Mouse (Mus musculus): ENCODE measurements around the gene Acap1. TPM values are rescaled to one million over a fixed set of nuclear protein-coding genes. Genes with fewer than 3 reads are reported as not detected.
"Not testable (repeated sequence)": the region's sequence is repeated elsewhere in the genome, so short reads cannot be mapped to it uniquely, and the experiment has no call there.

Acap1 gene
- polyA plus RNA-seq, 1 experiment from 2014 or later, result 0.13 TPM

GRCm38 (mm10) chr11:69917379-69917948, 22.1 kb upstream of the Acap1 start:
- Histone ChIP-seq H3K4me2 (ENCODE audit: low read length) (no peak overlapping the region), H3K27me3 (replicated peaks; ENCODE audit: control insufficient read depth, insufficient read depth, low read length) (no peaks in the 10 kb centered on the region), H3K36me3 (ENCODE audit: control insufficient read depth, insufficient read depth, low read length) (peaks cover 32% of the 10 kb centered on the region), H3K4me1 (ENCODE audit: control insufficient read depth, insufficient read depth, low read depth, low read length) (peaks cover 39% of the 10 kb centered on the region), H3K9me3 (ENCODE audit: control insufficient read depth, low read length) (no peaks in the 10 kb centered on the region), H3K4me3 (ENCODE audit: low read length) (no peak overlapping the region), H3K27ac (ENCODE audit: low read depth, low read length) (no peak overlapping the region), H3K9ac (ENCODE audit: low read depth, low read length) (no peak overlapping the region)
- no peak for ATAC-seq
- 92% methylated on average over 8 of the region's 8 CpGs for WGBS

- H3K36me3 ChIP-seq (ENCODE audit: control insufficient read depth, insufficient read depth, low read length), result peaks cover 39% of the 10 kb centered on the region
- H3K4me2 ChIP-seq (ENCODE audit: low read length); H3K4me3 ChIP-seq (ENCODE audit: low read length); H3K9me3 ChIP-seq (ENCODE audit: control insufficient read depth, low read length); ATAC-seq; H3K9ac ChIP-seq (ENCODE audit: low read depth, low read length); H3K27ac ChIP-seq (ENCODE audit: low read depth, low read length); H3K27me3 ChIP-seq (replicated peaks; ENCODE audit: control insufficient read depth, insufficient read depth, low read length): not testable (repeated sequence)
- peaks cover 36% of the 10 kb centered on the region for H3K4me1 ChIP-seq (ENCODE audit: control insufficient read depth, insufficient read depth, low read depth, low read length)
- WGBS, result 68% methylated on average over 7 of the region's 7 CpGs
These were observed 21.5 kb upstream of the Acap1 start for GRCm38 (mm10) chr11:69916652-69917378.

GRCm38 (mm10) chr11:69915667-69916627, 20.6 kb upstream of the Acap1 start:
- H3K4me1 ChIP-seq (ENCODE audit: control insufficient read depth, insufficient read depth, low read depth, low read length), result peaks cover 36% of the 10 kb centered on the region
- H3K4me2 ChIP-seq (ENCODE audit: low read length), result no peak overlapping the region

GRCm38 (mm10) chr11:69914917-69915430, 19.6 kb upstream of the Acap1 start:
- Histone ChIP-seq H3K9me3 (ENCODE audit: control insufficient read depth, low read length) (no peaks in the 10 kb centered on the region), H3K27me3 (replicated peaks; ENCODE audit: control insufficient read depth, insufficient read depth, low read length) (no peaks in the 10 kb centered on the region), H3K4me1 (ENCODE audit: control insufficient read depth, insufficient read depth, low read depth, low read length) (peaks cover 33% of the 10 kb centered on the region), H3K27ac (ENCODE audit: low read depth, low read length) (no peak overlapping the region), H3K4me3 (ENCODE audit: low read length) (peak overlapping the region; percentile 86), H3K4me2 (ENCODE audit: low read length) (peak overlapping the region; percentile 99), H3K9ac (ENCODE audit: low read depth, low read length) (no peak overlapping the region; the same call in 1 of the 2 replicates), H3K36me3 (ENCODE audit: control insufficient read depth, insufficient read depth, low read length) (peaks cover 57% of the 10 kb centered on the region)
- 33% methylated on average over 9 of the region's 9 CpGs for WGBS
- ATAC-seq, result no peak

More at GRCm38 (mm10) chr11:69915667-69916627, 20.6 kb upstream of the Acap1 start:
- no peaks in the 10 kb centered on the region for H3K27me3 ChIP-seq (replicated peaks; ENCODE audit: control insufficient read depth, insufficient read depth, low read length)
- H3K9ac ChIP-seq (ENCODE audit: low read depth, low read length), result no peak overlapping the region
- 77% methylated on average over 5 of the region's 5 CpGs for WGBS
- H3K4me3 ChIP-seq (ENCODE audit: low read length), result no peak overlapping the region
- H3K9me3 ChIP-seq (ENCODE audit: control insufficient read depth, low read length), result no peaks in the 10 kb centered on the region
- H3K36me3 ChIP-seq (ENCODE audit: control insufficient read depth, insufficient read depth, low read length), result peaks cover 47% of the 10 kb centered on the region
- H3K27ac ChIP-seq (ENCODE audit: low read depth, low read length), result no peak overlapping the region
- no peak for ATAC-seq

- Histone ChIP-seq H3K4me2 (ENCODE audit: low read length) (peak overlapping the region; percentile 99), H3K9ac (ENCODE audit: low read depth, low read length) (peak overlapping the region; percentile 89), H3K4me3 (ENCODE audit: low read length) (peak overlapping the region; percentile 86), H3K9me3 (ENCODE audit: control insufficient read depth, low read length) (no peaks in the 10 kb centered on the region), H3K27me3 (replicated peaks; ENCODE audit: control insufficient read depth, insufficient read depth, low read length) (no peaks in the 10 kb centered on the region), H3K4me1 (ENCODE audit: control insufficient read depth, insufficient read depth, low read depth, low read length) (peaks cover 28% of the 10 kb centered on the region), H3K27ac (ENCODE audit: low read depth, low read length) (peak overlapping the region; percentile 88), H3K36me3 (ENCODE audit: control insufficient read depth, insufficient read depth, low read length) (peaks cover 63% of the 10 kb centered on the region)
- ATAC-seq, result no peak
- 2% methylated on average over 16 of the region's 17 CpGs for WGBS
These were observed 19.0 kb upstream of the Acap1 start for GRCm38 (mm10) chr11:69914372-69914764.

GRCm38 (mm10) chr11:69913554-69914371, 18.4 kb upstream of the Acap1 start, which contains the start of gene Gps2:
TSS of gene Gps2 (plus strand) at chr11:69913888.
- H3K27ac ChIP-seq (ENCODE audit: low read depth, low read length), result peak within 1 kb of the TSS; percentile 88
- WGBS, result 2% methylated on average over 60 of the region's 61 CpGs

GRCm38 (mm10) chr11:69912716-69913530, 17.6 kb upstream of the Acap1 start:
- WGBS, result 78% methylated on average over 15 of the region's 15 CpGs
- Histone ChIP-seq H3K9ac (ENCODE audit: low read depth, low read length) (no peak overlapping the region), H3K27me3 (replicated peaks; ENCODE audit: control insufficient read depth, insufficient read depth, low read length) (no peaks in the 10 kb centered on the region), H3K27ac (ENCODE audit: low read depth, low read length) (no peak overlapping the region), H3K9me3 (ENCODE audit: control insufficient read depth, low read length) (no peaks in the 10 kb centered on the region), H3K4me3 (ENCODE audit: low read length) (peak overlapping the region; percentile 86), H3K4me1 (ENCODE audit: control insufficient read depth, insufficient read depth, low read depth, low read length) (peaks cover 23% of the 10 kb centered on the region), H3K4me2 (ENCODE audit: low read length) (peak overlapping the region; percentile 99), H3K36me3 (ENCODE audit: control insufficient read depth, insufficient read depth, low read length) (peaks cover 69% of the 10 kb centered on the region)
- ATAC-seq, result no peak; the same call in 1 of the 2 replicates

More at GRCm38 (mm10) chr11:69913554-69914371, 18.4 kb upstream of the Acap1 start, which contains the start of gene Gps2:
- Histone ChIP-seq H3K9me3 (ENCODE audit: control insufficient read depth, low read length) (no peaks in the 10 kb centered on the region), H3K4me1 (ENCODE audit: control insufficient read depth, insufficient read depth, low read depth, low read length) (peaks cover 23% of the 10 kb centered on the region), H3K4me3 (ENCODE audit: low read length) (peak within 1 kb of the TSS; percentile 86), H3K36me3 (ENCODE audit: control insufficient read depth, insufficient read depth, low read length) (peaks cover 69% of the 10 kb centered on the region), H3K4me2 (ENCODE audit: low read length) (peak within 1 kb of the TSS; percentile 99), H3K27me3 (replicated peaks; ENCODE audit: control insufficient read depth, insufficient read depth, low read length) (no peaks in the 10 kb centered on the region), H3K9ac (ENCODE audit: low read depth, low read length) (peak within 1 kb of the TSS; percentile 89)
- peak; percentile 92 for ATAC-seq

Data from hindbrain, embryonic 16.5 days (tissue).